Mouse (Mus musculus): ENCODE measurements around the gene Foxp2. TPM values are rescaled to one million over a fixed set of nuclear protein-coding genes. Genes with fewer than 3 reads are reported as not detected.

Foxp2 gene
- total and polyA plus RNA-seq, 3 experiments = not detected

DNA sequence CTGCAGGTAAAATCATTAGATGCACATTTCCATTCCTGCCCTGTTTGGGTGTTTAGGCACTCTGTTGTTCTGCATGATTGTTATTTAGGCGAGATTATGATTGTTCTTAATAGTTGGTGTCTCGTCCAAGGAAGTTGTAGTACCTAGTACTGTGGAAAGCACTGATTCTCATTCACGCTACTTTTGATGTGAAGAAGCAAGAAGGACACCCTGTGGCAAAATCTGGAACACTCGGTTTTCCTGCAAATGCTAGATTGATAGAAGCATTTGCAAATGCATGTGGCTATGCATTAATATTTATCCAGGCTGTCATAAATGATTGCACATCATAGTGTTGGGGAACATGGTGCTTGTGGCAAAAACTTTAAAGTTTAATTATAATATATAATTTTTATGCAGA, 514.0 kb downstream of the Foxp2 start:
- no peaks in the 10 kb centered on the region for H3K4me1 ChIP-seq (ENCODE audit: control insufficient read depth in 1 of 2, insufficient read depth in 2 of 2)
- no peak overlapping the region for H3K27ac ChIP-seq (ENCODE audit: insufficient read depth, low read depth)
- dilution Hi-C loops (cut with MboI; ENCODE audit: extremely low pct_ligation_motif_present, extremely low pct_unique_long_range_greater_than_20kb, low sequenced_read_pairs) = no loop called here
- no peak for DNase-seq (ENCODE audit: extremely low read depth)
- in situ Hi-C loops (cut with MboI; ENCODE audit: low pct_ligation_motif_present, low pct_unique_long_range_greater_than_20kb, low sequenced_read_pairs) = no loop called here
- TF ChIP-seq MYC (IDR thresholded peaks at IDR 0.05; ENCODE audit: low read depth, low read length) = no peak
- TF ChIP-seq RAD21 (IDR thresholded peaks at IDR 0.05; ENCODE audit: low read depth, low read length) = peak; percentile 37
- peak; percentile 41 for TF ChIP-seq SMC3 (IDR thresholded peaks at IDR 0.05; ENCODE audit: low read depth, low read length)
- no peak for TF ChIP-seq HCFC1 (IDR thresholded peaks at IDR 0.05; ENCODE audit: low read depth, low read length)
- TF ChIP-seq CTCF (conservative IDR thresholded peaks at IDR 0.05 in 1 of 2, IDR thresholded peaks at IDR 0.05 in 1 of 2; ENCODE audit: low read depth in 2 of 2, low read length in 2 of 2) = peak in 1 of 2 experiments; percentile 45; a peak in 2 of 4 replicates
- no peak for TF ChIP-seq TCF12 (IDR thresholded peaks at IDR 0.05; ENCODE audit: low read depth, low read length)
- TF ChIP-seq USF2 (conservative IDR thresholded peaks at IDR 0.05; ENCODE audit: low read depth, low read length) = no peak
- no peak for TF ChIP-seq USF1 (IDR thresholded peaks at IDR 0.05; ENCODE audit: low read depth, low read length)
- TF ChIP-seq MEF2A (IDR thresholded peaks at IDR 0.05; ENCODE audit: borderline replicate concordance, low read depth, low read length) = no peak
- H3K9ac ChIP-seq (ENCODE audit: insufficient read depth, low read depth) = no peak overlapping the region
- no peaks in the 10 kb centered on the region for H3K79me2 ChIP-seq (replicated peaks; ENCODE audit: control insufficient read depth, extremely low read depth, insufficient read depth, poor library complexity, severe bottlenecking)
- H3K4me3 ChIP-seq (replicated peaks in 1 of 3; ENCODE audit: low read depth in 2 of 3, low read length in 2 of 3, poor library complexity in 1 of 3) = no peak overlapping the region
- H3K27me3 ChIP-seq (replicated peaks) = no peaks in the 10 kb centered on the region
- H3K9me3 ChIP-seq (replicated peaks; ENCODE audit: low read length) = no peaks in the 10 kb centered on the region
- H3K4me2 ChIP-seq (ENCODE audit: insufficient read depth, low read depth, poor library complexity, severe bottlenecking) = no peak overlapping the region
- H3K36me3 ChIP-seq (replicated peaks in 1 of 2; ENCODE audit: control insufficient read depth in 1 of 2, insufficient read depth in 1 of 2, low read length in 1 of 2) = no peaks in the 10 kb centered on the region

DNA sequence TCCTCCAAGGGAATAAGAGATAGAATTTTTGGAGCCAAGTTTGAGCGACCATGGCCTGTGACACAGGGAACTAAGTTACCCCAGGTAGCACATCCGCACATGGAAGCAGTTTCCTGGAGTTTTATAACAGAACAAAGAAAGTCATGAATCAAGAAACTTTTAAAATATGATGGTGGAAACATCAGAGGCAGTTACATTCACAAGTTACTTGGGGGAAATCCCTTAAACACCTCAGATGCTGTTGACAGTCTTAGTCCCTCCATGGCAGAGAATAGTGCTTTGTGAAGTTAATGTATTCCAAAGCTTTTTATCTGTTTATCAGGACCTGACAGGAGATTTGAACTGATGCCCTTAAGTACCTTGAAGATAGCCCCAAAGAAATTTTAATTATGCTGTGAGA, 558.6 kb downstream of the Foxp2 start:
- H3K27ac ChIP-seq (ENCODE audit: insufficient read depth, low read depth) = no peak overlapping the region
- TF ChIP-seq MEF2A (IDR thresholded peaks at IDR 0.05; ENCODE audit: borderline replicate concordance, low read depth, low read length) (no peak), ETS1 (conservative IDR thresholded peaks at IDR 0.05; ENCODE audit: low read depth, low read length) (no peak), RAD21 (IDR thresholded peaks at IDR 0.05; ENCODE audit: low read depth, low read length) (no peak), ZMIZ1 (IDR thresholded peaks at IDR 0.05; ENCODE audit: low read depth, low read length) (no peak), CHD2 (IDR thresholded peaks at IDR 0.05; ENCODE audit: low read length) (no peak), HCFC1 (IDR thresholded peaks at IDR 0.05; ENCODE audit: low read depth, low read length) (no peak), TCF12 (IDR thresholded peaks at IDR 0.05; ENCODE audit: low read depth, low read length) (no peak), UBTF (IDR thresholded peaks at IDR 0.05; ENCODE audit: low read depth, low read length) (no peak), CTCF (conservative IDR thresholded peaks at IDR 0.05 in 1 of 2, IDR thresholded peaks at IDR 0.05 in 1 of 2; ENCODE audit: low read depth in 2 of 2, low read length in 2 of 2) (no peak), JUND (conservative IDR thresholded peaks at IDR 0.05; ENCODE audit: low read depth, low read length) (no peak), USF1 (IDR thresholded peaks at IDR 0.05; ENCODE audit: low read depth, low read length) (no peak), MAZ (IDR thresholded peaks at IDR 0.05; ENCODE audit: low read depth, low read length) (no peak), MAFK (IDR thresholded peaks at IDR 0.05; ENCODE audit: insufficient replicate concordance, low read length) (no peak)
- no peak overlapping the region for H3K9ac ChIP-seq (ENCODE audit: insufficient read depth, low read depth)
- dilution Hi-C loops (cut with MboI; ENCODE audit: extremely low pct_ligation_motif_present, extremely low pct_unique_long_range_greater_than_20kb, low sequenced_read_pairs) = no loop called here
- in situ Hi-C loops (cut with MboI; ENCODE audit: low pct_ligation_motif_present, low pct_unique_long_range_greater_than_20kb, low sequenced_read_pairs) = no loop called here
- H3K4me3 ChIP-seq (replicated peaks in 1 of 3; ENCODE audit: low read depth in 2 of 3, low read length in 2 of 3, poor library complexity in 1 of 3) = no peak overlapping the region
- H3K4me2 ChIP-seq (ENCODE audit: insufficient read depth, low read depth, poor library complexity, severe bottlenecking) = no peak overlapping the region
- H3K27me3 ChIP-seq (replicated peaks) = no peaks in the 10 kb centered on the region
- H3K9me3 ChIP-seq (replicated peaks; ENCODE audit: low read length) = no peaks in the 10 kb centered on the region
- H3K36me3 ChIP-seq (replicated peaks in 1 of 2; ENCODE audit: control insufficient read depth in 1 of 2, insufficient read depth in 1 of 2, low read length in 1 of 2) = no peaks in the 10 kb centered on the region
- no peaks in the 10 kb centered on the region for H3K79me2 ChIP-seq (replicated peaks; ENCODE audit: control insufficient read depth, extremely low read depth, insufficient read depth, poor library complexity, severe bottlenecking)
- H3K4me1 ChIP-seq (ENCODE audit: control insufficient read depth in 1 of 2, insufficient read depth in 2 of 2) = peaks cover 0 to 12% of the 10 kb centered on the region in 2 experiments; a peak in 1 of 4 replicates
- no peak for DNase-seq (ENCODE audit: extremely low read depth)

Data from CH12.LX (cell line).